Mouse (Mus musculus) stomach, postnatal 0 days (tissue): ENCODE results near the gene Mdk. TPM values are rescaled to one million over a fixed set of nuclear protein-coding genes. Genes with fewer than 3 reads are reported as not detected.

Experiments used
- ATAC-seq: fragments of 200-750 bp; cut with Nextera tagmentation; 2 replicates; pipeline ENCODE4 v1.8.0; 2017; ENCODE audit not compliant: low FRiP score, low TSS enrichment
- DNase-seq: peaks from one replicate; pipeline ENCODE4 v3.0.0-alpha.2; 2016; ENCODE audit warnings: low spot score
- H3K27ac ChIP-seq: fragments of 300-500 bp; sonication (generic); replicated peaks from 2 replicates; pipeline ENCODE4 v1.5.1; 2014; ENCODE audit warnings: mild to moderate bottlenecking, control low read depth
- H3K27me3 ChIP-seq: fragments of 300-500 bp; sonication (generic); 2 replicates; pipeline ENCODE4 v1.6.1; 2014; ENCODE audit warnings: low read length; ENCODE audit not compliant: control insufficient read depth, insufficient read depth
- H3K36me3 ChIP-seq: fragments of 300-500 bp; sonication (generic); 2 replicates; pipeline ENCODE4 v1.6.1; 2014; ENCODE audit warnings: low read length, mixed read lengths; ENCODE audit not compliant: control insufficient read depth, insufficient read depth
- H3K4me1 ChIP-seq: fragments of 300-500 bp; sonication (generic); replicated peaks from 2 replicates; pipeline ENCODE4 v1.6.1; 2014; ENCODE audit warnings: antibody characterized with exemption; ENCODE audit not compliant: control insufficient read depth, insufficient read depth
- H3K4me2 ChIP-seq: fragments of 300-500 bp; sonication (generic); replicated peaks from 2 replicates; pipeline ENCODE4 v1.6.1; 2014; ENCODE audit warnings: low read depth, mild to moderate bottlenecking, control low read depth, moderate library complexity
- H3K4me3 ChIP-seq: fragments of 300-500 bp; sonication (generic); 2 replicates; pipeline ENCODE4 v1.5.1; 2014; ENCODE audit warnings: low read depth, low read length, control low read depth
- H3K9ac ChIP-seq: fragments of 300-500 bp; sonication (generic); 2 replicates; pipeline ENCODE4 v1.6.1; 2014; ENCODE audit warnings: mild to moderate bottlenecking, low read length, control low read depth, mixed read lengths
- H3K9me3 ChIP-seq: fragments of 300-500 bp; sonication (generic); 2 replicates; pipeline ENCODE4 v1.6.1; 2016; ENCODE audit warnings: low read length; ENCODE audit not compliant: control insufficient read depth
- CTCF ChIP-seq: IDR thresholded peaks from 2 replicates; pipeline ENCODE4 v1.5.1; 2016; ENCODE audit warnings: antibody characterized with exemption, low read depth, mild to moderate bottlenecking, moderate library complexity
- EP300 ChIP-seq: optimal IDR thresholded peaks from 2 replicates; pipeline ENCODE3; 2016; ENCODE audit warnings: antibody characterized with exemption
- WGBS: fragments of 180-500 bp; shearing (Covaris S2); extraction: QIAGEN DNeasy Blood & Tissue Kit; methylation state at CpG from one replicate; pipeline ENCODE4 v1.1.7; 2014; 5-methylcytosine and 5-hydroxymethylcytosine counted together
- polyA plus RNA-seq: library from polyadenylated mRNA; unstranded; fragments of >200 nt; fragmentation: Nextera tagmentation; extraction: Ambion mirVana; gene quantifications from 2 replicates; pipeline ENCODE4 v1.2.1, GENCODE M21; 2015

Gene Mdk
- polyA plus RNA-seq, 1 experiment from 2014 or later = 157 TPM

GRCm38 (mm10) chr2:91949411-91950274 lies 17.5 kb upstream of the Mdk start:
- DNase-seq (peak; percentile 48), ATAC-seq (0 out of 2 replicates have a peak, but pooled peaks have one; percentile 14)
- H3K4me3 ChIP-seq = peak overlapping the region; percentile 30
- peak overlapping the region; percentile 81 for H3K27ac ChIP-seq
- no peaks in the 10 kb centered on the region for H3K36me3 ChIP-seq
- no peaks in the 10 kb centered on the region for H3K9me3 ChIP-seq
- TF ChIP-seq CTCF (no peak), EP300 (no peak)
- H3K9ac ChIP-seq = peak overlapping the region; percentile 58
- H3K27me3 ChIP-seq = no peaks in the 10 kb centered on the region
- H3K4me2 ChIP-seq = peak overlapping the region; percentile 55
- 64% methylated on average over 17 of the region's 17 CpGs for WGBS
- H3K4me1 ChIP-seq = peaks cover 23% of the 10 kb centered on the region

DNA sequence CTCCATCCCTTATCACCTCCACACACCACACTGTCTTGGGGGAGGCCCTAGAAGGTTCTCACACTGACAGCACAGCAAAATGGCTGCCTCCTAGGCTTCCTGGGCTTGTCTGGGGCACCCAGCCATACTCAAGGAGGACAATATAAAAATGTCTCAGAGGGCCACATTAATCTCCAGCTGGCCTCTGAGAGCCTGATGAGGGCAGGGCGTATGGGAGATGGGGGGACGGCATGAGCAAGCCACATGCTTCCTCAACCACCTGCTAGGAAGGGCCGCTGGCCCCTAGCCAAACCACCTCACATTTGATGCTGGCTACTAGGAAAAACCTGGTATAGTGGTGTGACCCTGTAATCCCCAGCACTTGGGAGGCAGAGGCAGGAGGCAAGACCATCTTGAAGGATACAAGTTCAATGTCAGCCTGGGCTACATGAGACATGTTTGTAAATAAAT lies 16.7 kb upstream of the Mdk start:
- no peaks in the 10 kb centered on the region for H3K9me3 ChIP-seq
- H3K4me2 ChIP-seq = peak overlapping the region; percentile 55; the same call in 1 of the 2 replicates
- 62% methylated on average over 3 of the region's 3 CpGs for WGBS
- peak overlapping the region; percentile 58; the same call in 1 of the 2 replicates for H3K9ac ChIP-seq
- ATAC-seq (no peak), DNase-seq (no peak)
- no peak overlapping the region for H3K4me3 ChIP-seq
- peaks cover 20% of the 10 kb centered on the region for H3K4me1 ChIP-seq
- H3K27me3 ChIP-seq = no peaks in the 10 kb centered on the region
- H3K27ac ChIP-seq = no peak overlapping the region; the same call in 1 of the 2 replicates
- H3K36me3 ChIP-seq = no peaks in the 10 kb centered on the region
- TF ChIP-seq CTCF = no peak
- TF ChIP-seq EP300 = no peak

- Histone ChIP-seq H3K36me3 (no peaks in the 10 kb centered on the region), H3K4me1 (peaks cover 18% of the 10 kb centered on the region), H3K27me3 (no peaks in the 10 kb centered on the region), H3K9ac (no peak overlapping the region), H3K9me3 (no peaks in the 10 kb centered on the region), H3K4me3 (no peak overlapping the region), H3K27ac (peak overlapping the region; percentile 53), H3K4me2 (no peak overlapping the region)
- DNase-seq (no peak), ATAC-seq (no peak)
- 68% methylated on average over 6 of the region's 6 CpGs for WGBS
- TF ChIP-seq CTCF (no peak), EP300 (no peak)
These were observed 16.0 kb upstream of the Mdk start for GRCm38 (mm10) chr2:91948151-91948509.

DNA sequence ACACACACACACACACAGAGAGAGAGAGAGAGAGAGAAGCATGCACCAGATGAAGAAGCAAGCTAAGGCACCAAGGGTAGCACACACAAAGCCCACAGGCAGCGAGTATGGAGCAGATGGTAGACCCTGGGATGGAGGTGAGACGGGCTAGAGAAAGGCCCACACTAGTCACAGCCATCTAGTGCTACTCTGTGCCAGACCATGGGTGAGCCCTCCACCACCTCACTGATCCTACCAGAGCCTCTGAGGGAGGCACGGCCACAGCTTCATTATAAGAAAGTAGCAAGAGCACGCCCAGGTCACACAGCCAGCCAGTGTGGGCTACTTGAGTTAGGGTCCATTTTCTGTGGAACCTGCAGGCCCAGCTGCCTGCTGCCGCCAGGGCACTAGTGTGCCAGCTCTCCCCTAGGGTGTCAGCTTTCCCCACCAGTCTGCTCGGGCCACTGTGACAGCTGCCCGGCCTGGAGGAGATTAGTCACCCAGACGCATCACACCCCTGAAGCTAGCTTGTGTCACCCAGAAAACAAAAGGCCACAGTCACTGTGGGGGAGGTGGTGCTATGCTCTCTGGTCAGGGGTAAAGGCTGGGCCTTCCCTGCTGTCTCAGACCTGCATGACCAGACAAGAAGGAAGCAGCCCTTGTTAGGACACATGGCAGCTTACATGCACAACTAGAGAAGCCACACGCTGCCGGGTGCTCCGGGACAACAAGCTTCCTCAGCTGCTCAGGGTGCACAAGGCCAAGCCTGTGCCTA lies 15.5 kb upstream of the Mdk start:
- Histone ChIP-seq H3K4me3 (no peak overlapping the region), H3K9ac (0 out of 2 replicates have a peak overlapping the region, but pooled peaks have one; percentile 8), H3K4me2 (no peak overlapping the region; the same call in 1 of the 2 replicates), H3K9me3 (no peaks in the 10 kb centered on the region), H3K36me3 (no peaks in the 10 kb centered on the region), H3K4me1 (peaks cover 18% of the 10 kb centered on the region), H3K27ac (peak overlapping the region; percentile 53), H3K27me3 (no peaks in the 10 kb centered on the region)
- 60% methylated on average over 11 of the region's 11 CpGs for WGBS
- no peak for DNase-seq
- no peak for TF ChIP-seq CTCF
- no peak for TF ChIP-seq EP300
- ATAC-seq = peak; percentile 36

DNA sequence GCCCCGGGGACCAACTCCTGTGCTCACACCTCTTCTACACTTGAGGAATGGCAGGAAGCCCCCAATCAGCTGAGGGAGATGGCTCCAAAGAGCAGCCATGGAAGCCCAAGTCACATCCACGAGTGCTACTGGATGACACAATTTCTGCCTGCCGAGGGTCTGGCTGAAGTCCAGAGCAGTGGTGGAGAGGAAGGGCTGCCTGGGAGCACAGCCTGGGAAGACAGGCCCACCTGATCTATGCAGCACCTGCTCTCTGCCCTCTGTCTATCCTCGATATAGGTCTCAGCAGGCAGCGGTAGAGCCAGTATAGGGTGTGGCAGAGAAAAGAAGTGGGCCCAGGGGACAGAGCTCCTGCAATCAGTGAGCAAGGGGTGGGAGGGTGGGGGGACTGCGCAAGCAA lies 14.7 kb upstream of the Mdk start:
- no peaks in the 10 kb centered on the region for H3K36me3 ChIP-seq
- no peak overlapping the region for H3K4me3 ChIP-seq
- H3K9me3 ChIP-seq = no peaks in the 10 kb centered on the region
- peaks cover 18% of the 10 kb centered on the region for H3K4me1 ChIP-seq
- WGBS = 34% methylated on average over 4 of the region's 6 CpGs
- no peak for DNase-seq
- no peak for ATAC-seq
- no peaks in the 10 kb centered on the region for H3K27me3 ChIP-seq
- H3K27ac ChIP-seq = no peak overlapping the region
- no peak overlapping the region for H3K9ac ChIP-seq
- no peak overlapping the region for H3K4me2 ChIP-seq
- no peak for TF ChIP-seq EP300
- no peak for TF ChIP-seq CTCF

GRCm38 (mm10) chr2:91945483-91945882 lies 13.4 kb upstream of the Mdk start, which contains the start of gene Gm9821:
Gm9821 (plus strand) TSS chr2:91945703.
- peaks cover 18% of the 10 kb centered on the region for H3K4me1 ChIP-seq
- H3K9ac ChIP-seq = no peak within 1 kb of the TSS
- no peak within 1 kb of the TSS for H3K4me3 ChIP-seq
- TF ChIP-seq CTCF (no peak), EP300 (no peak)
- no peaks in the 10 kb centered on the region for H3K27me3 ChIP-seq
- ATAC-seq = no peak
- H3K36me3 ChIP-seq = peaks cover 2% of the 10 kb centered on the region; the same call in 1 of the 2 replicates
- no peak for DNase-seq
- H3K27ac ChIP-seq = no peak within 1 kb of the TSS
- 93% methylated on average over 18 of the region's 18 CpGs for WGBS
- H3K4me2 ChIP-seq = no peak within 1 kb of the TSS
- H3K9me3 ChIP-seq = no peaks in the 10 kb centered on the region
